Mouse (Mus musculus) limb, embryonic 15.5 days (tissue): ENCODE measurements around the gene Fam71a. TPM values are rescaled to one million over a fixed set of nuclear protein-coding genes. Genes with fewer than 3 reads are reported as not detected.
A peak's percentile ranks its signal among the peaks of the same experiment; 100 is the strongest.
"Not testable (repeated sequence)": the region's sequence is repeated elsewhere in the genome, so short reads cannot be mapped to it uniquely, and the experiment has no call there.

Experiments
- ATAC-seq: fragments of 200-750 bp; cut with Nextera tagmentation; 2 replicates; pipeline ENCODE4 v1.8.0; 2017; ENCODE audit warnings: low read depth, moderate TSS enrichment; ENCODE audit not compliant: insufficient number of reproducible peaks, low FRiP score, low TSS enrichment
- H3K27ac ChIP-seq: fragments of 300-500 bp; sonication (generic); 2 replicates; pipeline ENCODE4 v1.5.1; 2015; ENCODE audit warnings: moderate library complexity, mild to moderate bottlenecking, inconsistent platforms
- H3K27me3 ChIP-seq: fragments of 300-500 bp; sonication (generic); 2 replicates; pipeline ENCODE4 v1.6.1; 2015; ENCODE audit warnings: inconsistent platforms
- H3K36me3 ChIP-seq: fragments of 300-500 bp; sonication (generic); 2 replicates; pipeline ENCODE4 v1.6.1; 2015; ENCODE audit warnings: inconsistent platforms
- H3K4me1 ChIP-seq: fragments of 300-500 bp; sonication (generic); 2 replicates; pipeline ENCODE4 v1.6.1; 2015; ENCODE audit warnings: inconsistent platforms
- H3K4me2 ChIP-seq: fragments of 300-500 bp; sonication (generic); 2 replicates; pipeline ENCODE4 v1.6.1; 2015; ENCODE audit warnings: mild to moderate bottlenecking, inconsistent platforms
- H3K4me3 ChIP-seq: fragments of 300-500 bp; sonication (generic); 2 replicates; pipeline ENCODE4 v1.5.1; 2015; ENCODE audit warnings: mild to moderate bottlenecking, inconsistent platforms
- H3K9ac ChIP-seq: fragments of 300-500 bp; sonication (generic); 2 replicates; pipeline ENCODE4 v1.6.1; 2015; ENCODE audit warnings: inconsistent platforms
- H3K9me3 ChIP-seq: fragments of 300-500 bp; sonication (generic); 2 replicates; pipeline ENCODE4 v1.6.1; 2016; ENCODE audit warnings: inconsistent platforms
- WGBS: fragments of 180-500 bp; shearing (Covaris S2); methylation state at CpG from one replicate; pipeline ENCODE4 v1.1.7; 2015; 5-methylcytosine and 5-hydroxymethylcytosine counted together
- polyA plus RNA-seq: library from polyadenylated mRNA; unstranded; fragments of >200 nt; fragmentation: Nextera tagmentation; extraction: Ambion mirVana; gene quantifications from 2 replicates; pipeline ENCODE4 v1.2.1, GENCODE M21; 2015

Gene Fam71a
- polyA plus RNA-seq, 1 experiment from 2014 or later: not detected

DNA sequence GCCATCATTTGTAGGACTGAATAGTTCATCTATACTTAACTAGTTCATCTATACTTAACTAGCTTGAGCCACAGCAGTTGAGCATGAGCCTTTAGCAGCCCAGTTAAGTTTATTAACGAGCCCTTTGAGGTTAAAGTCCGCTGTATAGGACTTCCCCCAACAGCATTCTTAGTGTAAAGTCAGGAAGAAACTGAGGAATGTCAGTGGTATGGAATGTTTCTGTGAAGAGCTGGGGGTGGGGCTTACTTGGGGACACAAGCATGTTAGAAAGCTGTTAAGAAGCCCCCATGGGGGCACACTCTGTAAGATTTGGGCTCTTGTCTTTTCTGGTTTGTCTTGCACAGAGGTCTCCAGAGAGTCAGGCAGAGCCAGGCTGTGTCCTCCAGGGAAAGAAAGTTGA lies 15.2 kb upstream of the Fam71a start:
- 12% methylated on average over 2 of the region's 2 CpGs for WGBS
- Histone ChIP-seq H3K9me3 (no peaks in the 10 kb centered on the region), H3K4me3 (no peak overlapping the region), H3K9ac (no peak overlapping the region), H3K36me3 (no peaks in the 10 kb centered on the region), H3K4me2 (0 out of 2 replicates have a peak overlapping the region, but pooled peaks have one; percentile 1), H3K27ac (no peak overlapping the region), H3K4me1 (peaks cover 49% of the 10 kb centered on the region), H3K27me3 (peaks cover 26% of the 10 kb centered on the region)
- ATAC-seq: no peak

- Histone ChIP-seq H3K4me2 (0 out of 2 replicates have a peak overlapping the region, but pooled peaks have one; percentile 1), H3K4me3 (no peak overlapping the region), H3K36me3 (no peaks in the 10 kb centered on the region), H3K27me3 (peaks cover 14% of the 10 kb centered on the region), H3K9ac (no peak overlapping the region), H3K4me1 (peaks cover 37% of the 10 kb centered on the region), H3K27ac (no peak overlapping the region), H3K9me3 (no peaks in the 10 kb centered on the region)
- no peak for ATAC-seq
- 22% methylated on average over 15 of the region's 15 CpGs for WGBS
Observed at GRCm38 (mm10) chr1:191178511-191179188, 14.0 kb upstream of the Fam71a start.

DNA sequence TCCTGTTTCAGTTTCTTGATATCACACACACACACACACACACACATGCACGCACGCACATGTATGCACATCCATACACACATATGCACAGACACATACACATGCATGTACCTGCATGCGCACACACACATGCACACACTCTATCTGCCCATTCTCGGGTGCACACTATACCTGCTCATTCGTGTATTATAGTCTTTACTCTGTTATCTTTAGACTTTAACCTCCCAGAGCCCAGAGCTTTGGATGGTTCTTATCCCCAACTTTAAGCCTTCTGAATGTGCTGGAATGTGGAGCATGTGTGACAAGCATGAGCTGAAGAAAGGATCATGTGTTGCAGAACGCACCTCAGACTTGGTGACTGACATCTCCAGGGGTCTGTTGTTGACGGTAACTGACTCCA lies 12.3 kb upstream of the Fam71a start:
- Histone ChIP-seq H3K27ac (no peak overlapping the region), H3K36me3 (no peaks in the 10 kb centered on the region), H3K4me1 (peaks cover 29% of the 10 kb centered on the region), H3K9ac (no peak overlapping the region), H3K27me3 (peaks cover 10% of the 10 kb centered on the region), H3K9me3 (no peaks in the 10 kb centered on the region), H3K4me2 (no peak overlapping the region), H3K4me3 (no peak overlapping the region)
- ATAC-seq: no peak
- 74% methylated on average over 7 of the region's 7 CpGs for WGBS

DNA sequence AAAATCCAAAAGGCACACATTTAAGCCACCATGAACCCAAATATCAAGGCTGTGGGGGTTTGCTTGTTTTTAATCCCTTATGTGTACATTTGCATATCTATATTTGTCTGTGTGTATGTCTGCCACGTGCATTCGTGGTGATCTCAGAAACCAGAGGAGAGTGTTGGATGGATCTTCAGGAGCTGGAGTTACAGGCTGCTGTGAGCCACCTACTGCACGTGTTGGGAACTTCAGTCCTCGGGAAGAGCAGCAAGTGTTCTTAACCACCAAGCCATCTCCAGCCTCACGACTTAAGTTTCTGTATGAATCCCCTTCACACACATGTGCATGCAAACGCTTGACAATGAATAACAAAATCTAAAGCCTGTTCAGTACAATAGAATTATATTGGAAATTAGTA lies 7.9 kb upstream of the Fam71a start:
- H3K27me3 ChIP-seq: no peaks in the 10 kb centered on the region
- H3K36me3 ChIP-seq: no peaks in the 10 kb centered on the region
- WGBS: 11% methylated on average over 6 of the region's 6 CpGs
- H3K27ac ChIP-seq: no peak overlapping the region
- H3K4me3 ChIP-seq: no peak overlapping the region
- H3K9me3 ChIP-seq: no peaks in the 10 kb centered on the region
- ATAC-seq: no peak
- H3K9ac ChIP-seq: no peak overlapping the region
- no peak overlapping the region for H3K4me2 ChIP-seq
- H3K4me1 ChIP-seq: no peaks in the 10 kb centered on the region

- no peak overlapping the region for H3K4me2 ChIP-seq
- WGBS: 85% methylated on average over 2 of the region's 2 CpGs
Observed at GRCm38 (mm10) chr1:191170444-191170843, 5.8 kb upstream of the Fam71a start.

GRCm38 (mm10) chr1:191166189-191166588 lies 1.6 kb upstream of the Fam71a start:
- 68% methylated on average over 4 of the region's 4 CpGs for WGBS
- ATAC-seq: no peak
- H3K4me1 ChIP-seq: no peaks in the 10 kb centered on the region; the same call in 1 of the 2 replicates
- no peak overlapping the region for H3K9ac ChIP-seq
- no peak overlapping the region for H3K4me2 ChIP-seq
- H3K4me3 ChIP-seq: no peak overlapping the region
- H3K27me3 ChIP-seq: no peaks in the 10 kb centered on the region
- H3K9me3 ChIP-seq: no peaks in the 10 kb centered on the region
- H3K36me3 ChIP-seq: no peaks in the 10 kb centered on the region
- no peak overlapping the region for H3K27ac ChIP-seq

More at GRCm38 (mm10) chr1:191170444-191170843, 5.8 kb upstream of the Fam71a start:
- H3K4me3 ChIP-seq: no peak overlapping the region
- H3K4me1 ChIP-seq: no peaks in the 10 kb centered on the region; the same call in 1 of the 2 replicates
- no peak overlapping the region for H3K27ac ChIP-seq
- H3K9me3 ChIP-seq: no peaks in the 10 kb centered on the region
- H3K9ac ChIP-seq: no peak overlapping the region
- H3K36me3 ChIP-seq: no peaks in the 10 kb centered on the region
- no peak for ATAC-seq
- no peaks in the 10 kb centered on the region for H3K27me3 ChIP-seq

GRCm38 (mm10) chr1:191154314-191154713 lies 10.3 kb downstream of the Fam71a start:
- WGBS: 34% methylated on average over 3 of the region's 3 CpGs
- Histone ChIP-seq H3K4me2 (no peak overlapping the region), H3K9ac (no peak overlapping the region), H3K4me3 (no peak overlapping the region), H3K27ac (no peak overlapping the region), H3K36me3 (no peaks in the 10 kb centered on the region), H3K4me1 (no peaks in the 10 kb centered on the region), H3K9me3 (no peaks in the 10 kb centered on the region), H3K27me3 (no peaks in the 10 kb centered on the region)
- no peak for ATAC-seq

DNA sequence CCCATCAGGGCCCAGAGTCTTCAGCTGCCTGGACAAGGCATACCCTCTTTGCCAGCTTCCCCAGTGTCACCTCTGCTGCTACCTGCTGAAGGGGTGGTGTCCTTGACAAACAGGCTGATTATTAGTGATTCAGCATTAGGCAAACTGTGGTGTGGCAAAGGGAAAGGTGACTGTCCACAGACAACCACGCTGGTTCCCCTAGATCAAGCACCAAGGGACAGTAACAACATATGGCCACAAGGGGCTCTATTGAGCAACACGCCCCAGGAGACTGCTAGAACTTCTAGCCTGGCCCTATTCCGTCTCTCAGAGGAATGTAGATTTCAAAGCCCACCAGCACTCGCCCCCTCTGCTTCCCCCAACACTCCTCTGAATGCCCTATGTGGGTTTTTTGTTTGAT lies 11.6 kb downstream of the Fam71a start:
- H3K9ac ChIP-seq: no peak overlapping the region
- H3K9me3 ChIP-seq: no peaks in the 10 kb centered on the region
- ATAC-seq: no peak
- no peaks in the 10 kb centered on the region for H3K4me1 ChIP-seq
- H3K4me2 ChIP-seq: no peak overlapping the region
- H3K36me3 ChIP-seq: no peaks in the 10 kb centered on the region
- no peak overlapping the region for H3K27ac ChIP-seq
- WGBS: 24% methylated on average over 4 of the region's 4 CpGs
- no peaks in the 10 kb centered on the region for H3K27me3 ChIP-seq
- H3K4me3 ChIP-seq: no peak overlapping the region

DNA sequence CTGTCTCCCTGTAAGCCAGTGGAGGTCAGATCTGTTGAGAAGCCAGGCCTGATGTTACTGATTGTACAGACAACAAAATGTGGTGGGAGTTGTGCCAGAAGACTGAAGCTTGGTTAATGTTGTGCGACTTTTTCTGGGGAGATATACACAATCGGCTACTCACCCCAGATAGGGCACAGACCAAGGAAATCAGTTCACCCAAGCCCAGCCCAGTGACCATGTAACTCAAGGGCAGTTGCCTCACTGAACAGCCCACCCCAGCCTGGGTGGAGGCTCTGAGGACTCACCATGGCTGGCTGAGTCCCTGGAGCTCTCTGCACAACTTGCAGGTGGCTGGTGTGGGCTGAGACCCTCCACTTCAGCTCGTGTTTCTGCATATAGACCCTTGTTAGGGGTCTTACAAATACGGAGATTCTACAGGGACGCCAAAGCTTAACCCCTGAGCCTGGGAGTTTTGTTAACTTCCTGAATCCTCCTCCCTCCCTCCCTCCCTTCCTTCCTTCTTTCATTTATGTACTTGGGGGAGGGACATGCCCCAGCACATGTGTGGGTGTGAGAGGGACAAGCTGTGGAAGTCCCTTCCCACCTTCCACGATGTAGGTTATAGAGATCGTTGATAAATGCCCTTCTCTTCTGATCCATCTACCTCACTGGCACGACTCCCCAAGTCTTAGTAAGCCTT lies 13.6 kb downstream of the Fam71a start:
- H3K36me3 ChIP-seq: no peaks in the 10 kb centered on the region
- 74% methylated on average over 8 of the region's 8 CpGs for WGBS
- no peak for ATAC-seq

DNA sequence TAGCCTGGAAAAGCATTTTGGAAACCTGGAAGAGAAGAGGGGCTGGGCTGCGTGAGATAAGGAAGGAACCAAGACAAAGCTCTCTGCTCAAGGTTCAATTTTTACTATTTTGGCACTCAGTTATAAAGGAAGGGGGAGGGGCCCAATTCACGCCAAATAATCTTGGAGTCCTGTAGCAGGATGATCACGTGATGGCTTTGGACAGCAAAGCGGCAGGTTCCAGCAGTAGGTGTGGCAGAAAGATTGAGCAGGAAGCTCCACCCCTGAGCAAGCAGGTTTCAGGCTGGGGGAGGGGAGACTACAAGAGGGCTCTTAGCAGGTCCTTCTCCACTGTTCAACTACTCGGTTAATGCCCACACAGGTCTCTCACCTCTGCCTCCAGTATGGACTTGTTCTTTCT lies 15.1 kb downstream of the Fam71a start:
- H3K9me3 ChIP-seq, H3K27me3 ChIP-seq, H3K36me3 ChIP-seq, H3K4me2 ChIP-seq, H3K27ac ChIP-seq, H3K4me3 ChIP-seq, H3K9ac ChIP-seq, ATAC-seq, H3K4me1 ChIP-seq: not testable (repeated sequence)
- WGBS: 81% methylated on average over 5 of the region's 5 CpGs

More for the DNA sequence above, 13.6 kb downstream of the Fam71a start:
- no peak overlapping the region for H3K4me3 ChIP-seq
- H3K27me3 ChIP-seq: no peaks in the 10 kb centered on the region
- no peaks in the 10 kb centered on the region for H3K4me1 ChIP-seq
- H3K27ac ChIP-seq: no peak overlapping the region
- H3K4me2 ChIP-seq: no peak overlapping the region
- H3K9me3 ChIP-seq: no peaks in the 10 kb centered on the region
- H3K9ac ChIP-seq: no peak overlapping the region

DNA sequence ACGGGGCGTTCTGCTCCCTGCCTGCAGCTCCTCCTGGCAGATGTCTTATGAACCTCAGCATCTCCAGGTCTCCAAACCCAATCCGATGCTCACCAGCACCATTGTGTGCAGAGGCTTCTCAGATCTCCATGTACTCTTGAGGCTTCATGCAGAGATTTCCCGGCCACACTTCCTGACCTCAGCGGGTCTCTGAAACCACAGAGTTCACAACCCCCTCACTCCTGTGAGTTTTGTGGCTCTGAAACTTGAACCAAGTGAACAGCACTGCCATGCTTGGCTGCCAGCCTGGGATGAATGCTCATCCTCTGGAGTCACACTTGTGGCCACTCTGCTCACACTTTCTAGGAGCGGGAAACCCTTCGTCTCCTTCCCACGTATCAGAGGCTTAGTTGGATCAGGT lies 23.6 kb downstream of the Fam71a start:
- ATAC-seq: no peak
- 73% methylated on average over 8 of the region's 8 CpGs for WGBS
- Histone ChIP-seq H3K9ac (no peak overlapping the region), H3K4me1 (no peaks in the 10 kb centered on the region), H3K36me3 (no peaks in the 10 kb centered on the region), H3K27me3 (no peaks in the 10 kb centered on the region), H3K9me3 (no peaks in the 10 kb centered on the region), H3K27ac (no peak overlapping the region), H3K4me2 (no peak overlapping the region), H3K4me3 (no peak overlapping the region)

- WGBS: 70% methylated on average over 7 of the region's 7 CpGs
- no peak overlapping the region for H3K9ac ChIP-seq
- H3K9me3 ChIP-seq: no peaks in the 10 kb centered on the region
- no peak overlapping the region for H3K4me2 ChIP-seq
- ATAC-seq: no peak
- H3K27ac ChIP-seq: no peak overlapping the region
- H3K4me1 ChIP-seq: no peaks in the 10 kb centered on the region
- no peaks in the 10 kb centered on the region for H3K27me3 ChIP-seq
- no peaks in the 10 kb centered on the region for H3K36me3 ChIP-seq
- H3K4me3 ChIP-seq: no peak overlapping the region
Observed at GRCm38 (mm10) chr1:191138874-191139495, 25.6 kb downstream of the Fam71a start.
